ENCODE assay signal across 8 mouse cellular contexts in genomic region chr2:181578790-181579618, GRCm38 (mm10). TPM values are rescaled to one million over a fixed set of nuclear protein-coding genes. Genes with fewer than 3 reads are reported as not detected.
A peak's percentile ranks its signal among the peaks of the same experiment; 100 is the strongest.
DNase-seq lines count a peak whose midpoint lies in the region; ATAC-seq and TF ChIP-seq lines count a peak whose summit lies in the region.
"Had no signal": no experiment of that assay in that cellular context is flagged by ENCODE, and none has a peak within 500 bp of the region (broad histone marks: within the 10 kb centered on the region; RNA-seq: fewer than 3 reads in every experiment).

No protein-coding gene starts in this region.

- WGBS in heart, embryonic 11.5 days (ENCODE audit: insufficient replicate concordance): 35% methylated on average over 5 of the region's 5 CpGs
- 28% methylated on average over 5 of the region's 5 CpGs for WGBS in intestine, embryonic 16.5 days
- WGBS in stomach, postnatal 0 days: 11% methylated on average over 5 of the region's 5 CpGs

- H3K4me2 ChIP-seq in heart, embryonic 11.5 days: peak overlapping the region; percentile 7; the same call in 1 of the 2 replicates
- 0 out of 2 replicates have a peak overlapping the region, but pooled peaks have one; percentile 15 for H3K4me2 ChIP-seq in intestine, embryonic 16.5 days (ENCODE audit: low read depth, low read length)
- no peak overlapping the region for H3K4me2 ChIP-seq in stomach, postnatal 0 days (replicated peaks; ENCODE audit: low read depth)

- no peak for DNase-seq in heart, adult 18-20 months
- DNase-seq in spleen, postnatal 4 days (ENCODE audit: low spot score in 2 of 2): peak; percentile 11 to 60
- DNase-seq in spleen, postnatal 36 days (ENCODE audit: low spot score in 2 of 2): no peak
- peak; percentile 22 for DNase-seq in stomach, postnatal 0 days (ENCODE audit: low spot score)
- no peak for DNase-seq in left cerebral cortex, postnatal 4 days
- DNase-seq: right cerebral cortex, adult 18-20 months had no signal

- no peaks in the 10 kb centered on the region for H3K27me3 ChIP-seq in heart, embryonic 11.5 days (ENCODE audit: control insufficient read depth, insufficient read depth, low read length)
- H3K27me3 ChIP-seq in intestine, embryonic 16.5 days (replicated peaks; ENCODE audit: control insufficient read depth, insufficient read depth, low read length): no peaks in the 10 kb centered on the region
- no peaks in the 10 kb centered on the region for H3K27me3 ChIP-seq in stomach, postnatal 0 days (ENCODE audit: control insufficient read depth, insufficient read depth, low read length)

- ATAC-seq in heart, embryonic 11.5 days (replicated peaks; ENCODE audit: insufficient number of reproducible peaks, low FRiP score, low TSS enrichment): no peak
- ATAC-seq in intestine, embryonic 16.5 days: no peak
- no peak for ATAC-seq in stomach, postnatal 0 days (ENCODE audit: low FRiP score, low TSS enrichment)

- intact Hi-C loops in left cerebral cortex, postnatal 4 days (cut with DNase I): no loop called here

- H3K36me3 ChIP-seq in heart, embryonic 11.5 days (ENCODE audit: control insufficient read depth, insufficient read depth, low read length): peaks cover under 1% of the 10 kb centered on the region
- no peaks in the 10 kb centered on the region for H3K36me3 ChIP-seq in intestine, embryonic 16.5 days (ENCODE audit: control insufficient read depth, insufficient read depth, low read length)
- 0 out of 2 replicates have a peak, but pooled peaks cover 2% of the 10 kb centered on the region for H3K36me3 ChIP-seq in stomach, postnatal 0 days (ENCODE audit: control insufficient read depth, insufficient read depth, low read length)

- no peak for TF ChIP-seq EP300 in stomach, postnatal 0 days (optimal IDR thresholded peaks at IDR 0.05)

- H3K4me3 ChIP-seq in heart, embryonic 11.5 days (ENCODE audit: low read depth, low read length): no peak overlapping the region
- H3K4me3 ChIP-seq in intestine, embryonic 16.5 days (ENCODE audit: low read length): no peak overlapping the region
- H3K4me3 ChIP-seq in stomach, postnatal 0 days (ENCODE audit: low read depth, low read length): no peak overlapping the region

- no peak for TF ChIP-seq CTCF in stomach, postnatal 0 days (IDR thresholded peaks at IDR 0.05; ENCODE audit: low read depth)

- H3K9me3 ChIP-seq in heart, embryonic 11.5 days (replicated peaks; ENCODE audit: control insufficient read depth, low read length): no peaks in the 10 kb centered on the region
- H3K9me3 ChIP-seq in intestine, embryonic 16.5 days (ENCODE audit: control insufficient read depth, low read length): no peaks in the 10 kb centered on the region
- no peaks in the 10 kb centered on the region for H3K9me3 ChIP-seq in stomach, postnatal 0 days (ENCODE audit: control insufficient read depth, low read length)

- H3K27ac ChIP-seq in heart, embryonic 11.5 days (ENCODE audit: low read depth, low read length): peak overlapping the region; percentile 29; the same call in 1 of the 2 replicates
- no peak overlapping the region for H3K27ac ChIP-seq in intestine, embryonic 16.5 days (ENCODE audit: low read length)
- no peak overlapping the region for H3K27ac ChIP-seq in stomach, postnatal 0 days (replicated peaks)

- peaks cover 30% of the 10 kb centered on the region for H3K4me1 ChIP-seq in heart, embryonic 11.5 days (ENCODE audit: control insufficient read depth, insufficient read depth, low read length)
- H3K4me1 ChIP-seq in intestine, embryonic 16.5 days (ENCODE audit: control insufficient read depth, insufficient read depth, low read length): peaks cover 22% of the 10 kb centered on the region
- H3K4me1 ChIP-seq in stomach, postnatal 0 days (replicated peaks; ENCODE audit: control insufficient read depth, insufficient read depth): peaks cover 13% of the 10 kb centered on the region

- H3K9ac ChIP-seq in heart, embryonic 11.5 days (ENCODE audit: low read depth, low read length): 0 out of 2 replicates have a peak overlapping the region, but pooled peaks have one; percentile 10
- H3K9ac ChIP-seq in intestine, embryonic 16.5 days (ENCODE audit: low read depth, low read length): peak overlapping the region; percentile 42; the same call in 1 of the 2 replicates
- peak overlapping the region; percentile 35; the same call in 1 of the 2 replicates for H3K9ac ChIP-seq in stomach, postnatal 0 days (ENCODE audit: low read length)

RNA-seq across cellular contexts. Expression of gene Uckl1, which starts 5.7 kb away (rescaled TPM):
- polyA plus RNA-seq in heart, embryonic 11.5 days (2014; fragmentation: Nextera tagmentation; extraction: Ambion mirVana): 66.2 and 66.7 TPM in 2 replicates
- 10 to 100 TPM; 32.5 to 34.1 TPM for total RNA-seq in heart, adult 18-20 months (2021)
- polyA plus RNA-seq in intestine, embryonic 16.5 days (2015; fragmentation: Nextera tagmentation; extraction: Ambion mirVana): 75.0 and 78.0 TPM in 2 replicates
- 37.1 and 39.7 TPM in 2 replicates for polyA plus RNA-seq in stomach, postnatal 0 days (2015; fragmentation: Nextera tagmentation; extraction: Ambion mirVana)
- 10 to 100 TPM; 66.1 to 69.2 TPM for total RNA-seq in left cerebral cortex, postnatal 4 days (2021)

RNA-seq across cellular contexts. Expression of gene Prpf6, which starts 12.7 kb away (rescaled TPM):
- 45.5 and 53.2 TPM in 2 replicates for polyA plus RNA-seq in heart, embryonic 11.5 days (2014; fragmentation: Nextera tagmentation; extraction: Ambion mirVana)
- total RNA-seq in heart, adult 18-20 months (2021): 10 to 100 TPM; 35.9 to 37.7 TPM
- polyA plus RNA-seq in intestine, embryonic 16.5 days (2015; fragmentation: Nextera tagmentation; extraction: Ambion mirVana): 52.2 and 52.7 TPM in 2 replicates
- polyA plus RNA-seq in stomach, postnatal 0 days (2015; fragmentation: Nextera tagmentation; extraction: Ambion mirVana): 28.3 and 28.4 TPM in 2 replicates
- 10 to 100 TPM; 49.7 to 51.6 TPM for total RNA-seq in left cerebral cortex, postnatal 4 days (2021)

RNA-seq across cellular contexts. Expression of gene Zfp512b, which starts 13.6 kb away (rescaled TPM):
- polyA plus RNA-seq in heart, embryonic 11.5 days (2014; fragmentation: Nextera tagmentation; extraction: Ambion mirVana): 26.3 and 26.5 TPM in 2 replicates
- 10 to 100 TPM in 1 of 2 experiments, 1 to 10 TPM in 1; 9.7 to 10.8 TPM for total RNA-seq in heart, adult 18-20 months (2021)
- 20.5 and 20.9 TPM in 2 replicates for polyA plus RNA-seq in intestine, embryonic 16.5 days (2015; fragmentation: Nextera tagmentation; extraction: Ambion mirVana)
- 15.9 and 18.3 TPM in 2 replicates for polyA plus RNA-seq in stomach, postnatal 0 days (2015; fragmentation: Nextera tagmentation; extraction: Ambion mirVana)
- total RNA-seq in left cerebral cortex, postnatal 4 days (2021): 100 to 1,000 TPM; 191 to 197 TPM

RNA-seq across cellular contexts. Expression of gene Samd10, which starts 20.0 kb away (rescaled TPM):
- polyA plus RNA-seq in heart, embryonic 11.5 days (2014; fragmentation: Nextera tagmentation; extraction: Ambion mirVana): 13.7 and 14.6 TPM in 2 replicates
- 1 to 10 TPM; 1.6 to 2.3 TPM for total RNA-seq in heart, adult 18-20 months (2021)
- polyA plus RNA-seq in intestine, embryonic 16.5 days (2015; fragmentation: Nextera tagmentation; extraction: Ambion mirVana): 23.9 TPM in 2 replicates
- polyA plus RNA-seq in stomach, postnatal 0 days (2015; fragmentation: Nextera tagmentation; extraction: Ambion mirVana): 22.9 and 26.8 TPM in 2 replicates
- 10 to 100 TPM; 43.7 to 48.7 TPM for total RNA-seq in left cerebral cortex, postnatal 4 days (2021)

RNA-seq across cellular contexts. Expression of gene Dnajc5, which starts 58.7 kb away (rescaled TPM):
- polyA plus RNA-seq in heart, embryonic 11.5 days (2014; fragmentation: Nextera tagmentation; extraction: Ambion mirVana): 69.0 and 76.1 TPM in 2 replicates
- total RNA-seq in heart, adult 18-20 months (2021): 10 to 100 TPM; 59.0 to 64.0 TPM
- polyA plus RNA-seq in intestine, embryonic 16.5 days (2015; fragmentation: Nextera tagmentation; extraction: Ambion mirVana): 73.5 and 74.1 TPM in 2 replicates
- polyA plus RNA-seq in stomach, postnatal 0 days (2015; fragmentation: Nextera tagmentation; extraction: Ambion mirVana): 50.2 and 52.7 TPM in 2 replicates
- 100 to 1,000 TPM; 288 to 305 TPM for total RNA-seq in left cerebral cortex, postnatal 4 days (2021)

Comparison
In these comparisons a context has a peak if more than half of its experiments do, and no peak if none do; other contexts are left out.
1. DNase-seq: peak in spleen, postnatal 4 days (2 of 2) and stomach, postnatal 0 days (single experiment); none in heart, adult 18-20 months (0 of 2), spleen, postnatal 36 days (0 of 2) and left cerebral cortex, postnatal 4 days (single experiment).
2. Peak in every context shown above with its lines, with median percentiles within 50 percentile points of each other: H3K9ac ChIP-seq.